Mouse (Mus musculus) hindbrain, embryonic 16.5 days (tissue): ENCODE results near the gene Zw10. TPM values are rescaled to one million over a fixed set of nuclear protein-coding genes. Genes with fewer than 3 reads are reported as not detected.

ENCODE experiments used
- ATAC-seq: fragments of 200-750 bp; cut with Nextera tagmentation; 2 replicates; pipeline ENCODE4 v1.8.0; 2017; ENCODE audit warnings: moderate TSS enrichment, moderate library complexity
- H3K27ac ChIP-seq: fragments of 300-500 bp; sonication (generic); 2 replicates; pipeline ENCODE4 v1.5.1; 2014; ENCODE audit warnings: low read depth, mild to moderate bottlenecking, control low read depth, low read length, moderate library complexity
- H3K27me3 ChIP-seq: fragments of 300-500 bp; sonication (generic); replicated peaks from 2 replicates; pipeline ENCODE4 v1.6.1; 2014; ENCODE audit warnings: low read length; ENCODE audit not compliant: control insufficient read depth, insufficient read depth
- H3K36me3 ChIP-seq: fragments of 300-500 bp; sonication (generic); 2 replicates; pipeline ENCODE4 v1.6.1; 2014; ENCODE audit warnings: mild to moderate bottlenecking, low read length, moderate library complexity, mixed read lengths; ENCODE audit not compliant: control insufficient read depth, insufficient read depth
- H3K4me1 ChIP-seq: fragments of 300-500 bp; sonication (generic); 2 replicates; pipeline ENCODE4 v1.6.1; 2014; ENCODE audit warnings: low read depth, low read length; ENCODE audit not compliant: control insufficient read depth, insufficient read depth
- H3K4me2 ChIP-seq: fragments of 300-500 bp; sonication (generic); 2 replicates; pipeline ENCODE4 v1.6.1; 2014; ENCODE audit warnings: mild to moderate bottlenecking, low read length, control low read depth, moderate library complexity
- H3K4me3 ChIP-seq: fragments of 300-500 bp; sonication (generic); 2 replicates; pipeline ENCODE4 v1.5.1; 2014; ENCODE audit warnings: mild to moderate bottlenecking, low read length, control low read depth, moderate library complexity
- H3K9ac ChIP-seq: fragments of 300-500 bp; sonication (generic); 2 replicates; pipeline ENCODE4 v1.6.1; 2014; ENCODE audit warnings: low read depth, mild to moderate bottlenecking, control low read depth, low read length, moderate library complexity
- H3K9me3 ChIP-seq: fragments of 300-500 bp; sonication (generic); 2 replicates; pipeline ENCODE4 v1.6.1; 2014; ENCODE audit warnings: mild to moderate bottlenecking, low read length, moderate library complexity; ENCODE audit not compliant: control insufficient read depth
- WGBS: fragments of 180-500 bp; shearing (Covaris S2); extraction: QIAGEN DNeasy Blood & Tissue Kit; methylation state at CpG from one replicate; pipeline ENCODE4 v1.1.7; 2014; 5-methylcytosine and 5-hydroxymethylcytosine counted together
- polyA plus RNA-seq: library from polyadenylated mRNA; unstranded; fragments of >200 nt; fragmentation: Nextera tagmentation; extraction: Ambion mirVana; gene quantifications from 2 replicates; pipeline ENCODE4 v1.2.1, GENCODE M21; 2015

The Zw10 gene
- 22.9 and 24.3 TPM in 2 replicates for polyA plus RNA-seq

DNA sequence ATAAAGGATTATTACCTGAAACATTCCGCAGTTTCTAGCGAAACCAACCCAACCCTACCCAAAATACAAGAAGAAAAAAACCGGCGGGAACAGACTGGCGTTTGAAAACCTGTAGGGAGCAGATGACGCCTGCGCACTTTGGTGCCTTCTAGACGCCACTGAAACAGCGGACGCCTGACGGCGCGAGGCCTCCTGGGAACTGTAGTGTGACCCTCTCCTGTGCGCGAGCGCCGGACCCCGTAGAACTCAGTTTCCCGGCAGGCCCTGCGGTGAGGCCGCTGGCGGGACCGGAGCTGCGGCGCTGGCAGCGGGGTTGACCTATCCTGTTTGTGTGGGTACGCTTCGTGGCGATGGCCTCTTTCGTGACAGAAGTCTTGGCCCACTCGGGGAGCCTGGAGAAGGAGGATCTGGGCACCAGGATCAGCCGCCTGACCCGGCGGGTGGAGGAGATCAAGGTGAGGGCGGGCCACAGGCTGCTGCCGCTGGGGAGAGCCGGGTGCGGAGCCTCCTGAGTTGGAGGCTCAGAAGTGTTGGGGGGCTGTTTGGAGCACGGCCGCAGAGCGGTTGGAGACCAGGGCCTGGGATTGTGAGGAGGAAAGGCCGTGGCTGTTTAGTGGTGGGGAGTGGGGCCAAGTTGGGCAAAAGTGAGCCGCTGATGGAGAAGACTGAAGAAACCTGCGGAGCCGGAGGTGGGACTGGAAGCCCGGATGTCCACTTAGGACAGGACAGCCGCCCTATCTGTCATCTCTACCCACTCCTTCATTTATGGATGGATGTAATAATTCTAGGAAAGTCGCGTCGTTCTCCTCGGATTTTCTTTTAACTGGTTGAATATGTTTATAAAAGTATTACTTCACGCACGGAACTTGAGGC lies at the start of gene Zw10:
Gene Zw10, plus strand, starts transcription at position 281 of the 873 bp plus-strand sequence.
- H3K9ac ChIP-seq, result peak within 1 kb of the TSS; percentile 91
- WGBS, result under 1% methylated on average over 53 of the region's 53 CpGs
- peak; percentile 99 for ATAC-seq
- no peaks in the 10 kb centered on the region for H3K27me3 ChIP-seq
- H3K4me1 ChIP-seq, result peaks cover 12% of the 10 kb centered on the region
- peak within 1 kb of the TSS; percentile 50 for H3K4me2 ChIP-seq
- H3K9me3 ChIP-seq, result no peaks in the 10 kb centered on the region
- H3K27ac ChIP-seq, result peak within 1 kb of the TSS; percentile 78
- 0 out of 2 replicates have a peak, but pooled peaks cover 2% of the 10 kb centered on the region for H3K36me3 ChIP-seq
- H3K4me3 ChIP-seq, result peak within 1 kb of the TSS; percentile 93

DNA sequence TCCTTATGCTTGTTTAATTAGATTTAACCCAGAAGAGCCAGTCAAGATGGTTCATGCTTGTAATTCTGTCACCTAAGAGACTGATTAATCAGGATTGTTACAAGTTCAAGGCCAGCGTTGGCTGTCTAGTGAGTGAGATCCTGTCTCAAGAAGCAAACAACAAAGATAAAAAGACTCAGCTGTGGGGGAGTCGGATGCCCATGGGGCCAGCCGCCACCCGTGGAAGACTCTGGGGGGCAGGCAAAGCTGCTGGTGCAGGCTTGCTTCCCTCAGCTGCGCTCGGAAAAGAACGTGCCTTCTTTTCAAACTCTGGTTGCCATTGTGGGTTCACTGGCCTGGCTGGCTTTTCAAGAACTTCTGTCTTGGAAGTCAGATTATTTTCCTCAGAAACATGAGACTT lies 39.6 kb upstream of the Zw10 start:
- no peak for ATAC-seq
- 76% methylated on average over 7 of the region's 7 CpGs for WGBS
- H3K27ac ChIP-seq, result no peak overlapping the region
- no peak overlapping the region for H3K4me3 ChIP-seq
- H3K36me3 ChIP-seq, result peaks cover 23% of the 10 kb centered on the region
- H3K27me3 ChIP-seq, result no peaks in the 10 kb centered on the region
- no peak overlapping the region for H3K9ac ChIP-seq
- no peak overlapping the region for H3K4me2 ChIP-seq
- H3K9me3 ChIP-seq, result no peaks in the 10 kb centered on the region
- no peaks in the 10 kb centered on the region for H3K4me1 ChIP-seq

DNA sequence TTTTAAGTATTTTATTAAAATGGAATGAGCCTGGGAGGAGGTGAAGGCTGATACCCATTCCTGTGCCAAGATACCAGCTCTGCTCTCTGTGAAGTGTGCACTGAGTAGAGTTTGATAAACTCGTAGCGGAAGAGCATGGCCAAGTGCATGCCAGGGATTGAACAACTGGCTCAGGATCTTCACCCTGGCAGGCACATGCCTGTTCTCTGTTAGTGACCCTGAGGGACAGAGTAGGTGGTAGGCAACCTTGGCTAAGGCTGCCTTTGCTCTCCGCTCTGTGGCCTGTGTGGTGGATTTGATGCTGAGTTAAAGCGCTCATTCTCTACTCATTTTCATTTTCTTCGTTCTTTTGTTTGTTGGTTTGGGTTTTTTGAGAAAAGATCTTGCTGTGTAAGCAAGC lies 34.1 kb upstream of the Zw10 start:
- Histone ChIP-seq H3K9me3 (no peaks in the 10 kb centered on the region), H3K9ac (no peak overlapping the region), H3K4me2 (no peak overlapping the region), H3K27me3 (no peaks in the 10 kb centered on the region), H3K36me3 (peaks cover 4% of the 10 kb centered on the region), H3K27ac (no peak overlapping the region), H3K4me1 (no peaks in the 10 kb centered on the region), H3K4me3 (no peak overlapping the region)
- 93% methylated on average over 5 of the region's 5 CpGs for WGBS
- no peak for ATAC-seq

DNA sequence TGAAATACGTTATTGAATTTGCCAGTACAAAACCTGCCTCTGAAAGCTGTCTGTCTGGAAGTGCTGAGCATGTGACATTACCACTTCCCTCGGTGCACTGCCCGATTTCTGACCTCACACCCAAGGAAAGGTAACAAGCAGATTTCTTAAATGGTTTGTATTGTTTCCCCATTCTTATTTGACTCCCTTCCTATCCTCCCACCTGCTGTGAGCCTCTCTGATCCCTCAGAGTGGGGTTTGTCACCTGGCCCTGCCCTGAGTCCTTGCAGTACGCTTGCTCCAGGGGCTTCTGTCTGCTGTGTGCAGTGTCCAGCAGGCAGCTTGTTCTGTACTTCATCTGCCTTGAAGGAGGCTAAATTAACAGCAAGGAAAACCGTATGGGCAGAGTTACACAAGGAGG lies 31.5 kb upstream of the Zw10 start:
- H3K4me3 ChIP-seq, result no peak overlapping the region
- H3K27me3 ChIP-seq, result no peaks in the 10 kb centered on the region
- ATAC-seq, result no peak
- no peaks in the 10 kb centered on the region for H3K4me1 ChIP-seq
- peaks cover 4% of the 10 kb centered on the region; the same call in 1 of the 2 replicates for H3K36me3 ChIP-seq
- no peak overlapping the region for H3K27ac ChIP-seq
- WGBS, result 92% methylated on average over 5 of the region's 5 CpGs
- H3K4me2 ChIP-seq, result no peak overlapping the region
- no peak overlapping the region for H3K9ac ChIP-seq
- no peaks in the 10 kb centered on the region for H3K9me3 ChIP-seq

DNA sequence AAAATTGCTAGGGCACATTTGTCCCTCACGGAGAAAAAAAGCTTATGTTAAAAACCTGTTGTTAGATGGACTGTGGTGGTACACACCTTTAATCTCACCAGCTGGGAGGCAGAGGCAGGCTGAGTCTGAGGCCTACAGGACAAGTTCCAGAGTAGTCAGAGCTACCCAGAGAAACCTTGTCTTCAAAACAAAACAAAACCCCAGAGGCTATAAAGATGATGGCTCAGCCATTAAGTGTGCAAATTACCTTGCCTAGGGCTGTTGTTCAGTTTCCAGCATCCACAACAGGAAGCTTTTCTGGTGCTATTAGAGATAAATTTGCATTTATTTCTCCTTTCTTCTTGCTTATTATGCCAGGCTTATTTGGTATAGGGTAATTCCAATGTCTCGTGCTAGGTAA lies 30.9 kb upstream of the Zw10 start:
- H3K27ac ChIP-seq, result no peak overlapping the region
- no peak overlapping the region for H3K9ac ChIP-seq
- H3K4me3 ChIP-seq, result no peak overlapping the region
- no peak overlapping the region for H3K4me2 ChIP-seq
- no peak for ATAC-seq
- no peaks in the 10 kb centered on the region for H3K27me3 ChIP-seq
- H3K36me3 ChIP-seq, result peaks cover 7% of the 10 kb centered on the region; the same call in 1 of the 2 replicates
- H3K9me3 ChIP-seq, result no peaks in the 10 kb centered on the region
- 84% methylated on average over 2 of the region's 2 CpGs for WGBS
- H3K4me1 ChIP-seq, result no peaks in the 10 kb centered on the region

DNA sequence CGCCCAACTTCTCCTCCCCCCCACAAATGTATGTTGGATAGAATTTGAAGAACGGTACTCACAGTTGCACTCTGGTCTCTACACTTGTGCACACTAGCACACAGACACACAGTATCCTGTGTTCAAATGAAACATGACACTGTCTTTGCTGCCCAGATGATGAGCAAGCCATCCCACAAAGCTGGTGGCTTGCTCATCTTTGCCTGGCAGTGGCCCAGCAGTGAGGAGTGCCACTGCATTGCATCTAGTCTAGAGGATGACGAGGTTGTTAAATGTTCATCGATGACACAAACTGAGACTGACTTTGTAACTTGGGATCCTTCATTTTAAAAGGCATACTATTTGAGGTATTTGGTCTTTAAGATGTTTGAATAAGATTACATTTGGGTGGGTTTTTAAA lies 20.6 kb upstream of the Zw10 start:
- no peak overlapping the region for H3K27ac ChIP-seq
- no peak overlapping the region for H3K9ac ChIP-seq
- 96% methylated on average over 4 of the region's 4 CpGs for WGBS
- H3K36me3 ChIP-seq, result peaks cover 21% of the 10 kb centered on the region
- no peak overlapping the region for H3K4me2 ChIP-seq
- no peaks in the 10 kb centered on the region for H3K27me3 ChIP-seq
- H3K4me1 ChIP-seq, result no peaks in the 10 kb centered on the region
- no peak for ATAC-seq
- H3K9me3 ChIP-seq, result no peaks in the 10 kb centered on the region
- H3K4me3 ChIP-seq, result no peak overlapping the region

DNA sequence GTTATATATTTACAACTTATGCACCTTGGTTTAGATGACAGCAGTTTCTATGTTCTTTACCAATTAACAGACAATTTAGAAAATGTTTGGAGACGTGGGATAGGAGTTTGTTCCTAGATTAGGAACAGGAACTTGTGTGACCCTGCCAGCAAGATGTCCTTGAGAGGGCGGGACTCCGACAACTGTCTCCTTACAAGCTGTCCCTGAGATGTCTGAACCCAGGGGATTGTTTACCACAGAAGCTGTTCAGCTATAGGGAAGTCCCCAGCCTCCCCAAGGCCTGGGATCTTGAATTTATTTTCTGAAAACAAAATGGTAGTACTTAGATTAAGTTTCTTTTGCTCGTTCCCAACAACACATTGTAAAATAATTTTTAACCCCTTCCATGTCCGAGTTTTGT lies 4.5 kb upstream of the Zw10 start:
- Histone ChIP-seq H3K27me3 (no peaks in the 10 kb centered on the region), H3K36me3 (no peaks in the 10 kb centered on the region), H3K9me3 (no peaks in the 10 kb centered on the region), H3K4me2 (no peak overlapping the region), H3K4me1 (peaks cover 4% of the 10 kb centered on the region; the same call in 1 of the 2 replicates), H3K27ac (no peak overlapping the region), H3K9ac (no peak overlapping the region), H3K4me3 (no peak overlapping the region)
- no peak for ATAC-seq
- WGBS, result 80% methylated on average over 5 of the region's 5 CpGs

DNA sequence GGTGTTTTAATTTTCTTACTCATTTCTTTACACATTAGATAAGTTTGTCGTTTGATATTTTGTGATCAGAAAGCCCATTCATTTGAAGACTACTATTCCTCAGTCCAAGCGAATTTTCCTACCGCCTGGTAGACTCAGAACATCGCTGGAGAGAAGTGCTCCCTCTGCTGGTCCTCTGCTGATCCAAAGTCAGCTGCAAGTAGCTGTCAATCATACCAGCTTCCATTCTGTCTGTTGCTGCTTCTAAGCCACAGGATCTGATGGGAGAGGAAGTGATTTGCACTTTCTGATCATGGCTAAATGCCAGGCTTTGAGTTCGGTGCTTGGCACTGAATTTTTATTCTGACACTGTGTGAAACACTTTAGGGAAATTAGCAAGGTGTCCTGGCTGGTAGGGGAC lies 4.1 kb upstream of the Zw10 start:
- no peak for ATAC-seq
- no peaks in the 10 kb centered on the region for H3K9me3 ChIP-seq
- 12% methylated on average over 5 of the region's 5 CpGs for WGBS

DNA sequence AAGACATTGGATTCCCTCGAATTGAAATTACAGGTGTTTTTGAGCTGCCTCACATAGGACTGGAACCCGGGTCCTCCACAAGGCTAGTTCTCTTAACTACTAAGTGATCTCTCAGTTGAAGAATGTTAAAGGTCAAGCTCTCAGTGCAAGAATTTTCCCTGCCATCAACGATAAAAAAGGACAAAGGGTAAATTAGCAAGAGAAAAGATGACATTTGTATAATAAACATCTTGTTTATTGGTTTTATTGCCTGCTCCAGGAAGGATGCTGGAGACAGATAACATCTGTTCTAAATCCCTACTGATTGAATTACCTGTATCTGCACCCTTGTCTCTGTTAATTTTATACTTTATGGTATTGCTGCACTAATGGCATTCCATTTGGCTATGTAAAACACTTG lies 1.4 kb upstream of the Zw10 start:
- no peak overlapping the region for H3K27ac ChIP-seq
- ATAC-seq, result no peak
- WGBS, result 91% methylated on average over 3 of the region's 3 CpGs
- no peaks in the 10 kb centered on the region for H3K9me3 ChIP-seq
- no peak overlapping the region for H3K9ac ChIP-seq
- peaks cover 12% of the 10 kb centered on the region for H3K4me1 ChIP-seq
- no peaks in the 10 kb centered on the region for H3K27me3 ChIP-seq
- H3K4me3 ChIP-seq, result no peak overlapping the region
- H3K4me2 ChIP-seq, result no peak overlapping the region
- 0 out of 2 replicates have a peak, but pooled peaks cover 2% of the 10 kb centered on the region for H3K36me3 ChIP-seq

More for the DNA sequence above, 4.1 kb upstream of the Zw10 start:
- no peak overlapping the region for H3K4me3 ChIP-seq
- peaks cover 7% of the 10 kb centered on the region for H3K4me1 ChIP-seq
- H3K27ac ChIP-seq, result no peak overlapping the region
- H3K27me3 ChIP-seq, result no peaks in the 10 kb centered on the region
- H3K36me3 ChIP-seq, result no peaks in the 10 kb centered on the region
- H3K9ac ChIP-seq, result no peak overlapping the region
- no peak overlapping the region for H3K4me2 ChIP-seq
